Mouse (Mus musculus) frontal cortex, adult (tissue): ENCODE results near the gene Vps35l.
A peak's percentile ranks its signal among the peaks of the same experiment; 100 is the strongest.

ENCODE experiments used
- ATAC-seq: cut with Nextera tagmentation; 2 replicates; pipeline ENCODE4 v1.9.2; 2017; ENCODE audit warnings: mild to moderate bottlenecking, moderate library complexity, mixed read lengths; ENCODE audit not compliant: low TSS enrichment

Vps35l gene

DNA sequence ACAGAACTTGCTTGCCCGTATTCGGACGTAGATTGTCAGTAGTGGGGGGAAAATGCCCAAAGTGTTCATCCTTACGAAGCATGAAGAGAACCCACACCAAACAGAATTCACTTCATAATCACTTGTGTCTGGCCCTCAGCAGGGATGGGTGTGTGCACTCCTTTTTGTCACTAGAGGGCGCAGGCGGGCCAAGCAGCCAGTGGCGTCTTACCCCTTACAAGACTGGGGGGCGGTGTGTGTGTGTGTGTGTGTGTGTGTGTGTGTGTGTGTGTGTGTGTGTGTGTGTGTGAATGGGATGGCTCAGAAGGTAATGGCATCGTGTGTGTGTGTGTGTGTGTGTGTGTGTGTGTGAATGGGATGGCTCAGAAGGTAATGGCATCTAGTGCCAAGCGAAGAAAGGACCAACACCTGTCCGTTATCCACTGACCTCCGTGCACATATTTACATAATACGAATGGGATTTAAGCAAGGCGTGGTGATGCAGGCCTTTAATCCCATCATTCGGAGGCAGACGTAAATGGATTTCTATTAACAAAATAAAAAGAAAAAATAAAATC, at the start of gene Vps35l:
TSS of gene Vps35l (plus strand) at position 252 of the 557 bp plus-strand sequence.
- peak; percentile 66 for ATAC-seq

DNA sequence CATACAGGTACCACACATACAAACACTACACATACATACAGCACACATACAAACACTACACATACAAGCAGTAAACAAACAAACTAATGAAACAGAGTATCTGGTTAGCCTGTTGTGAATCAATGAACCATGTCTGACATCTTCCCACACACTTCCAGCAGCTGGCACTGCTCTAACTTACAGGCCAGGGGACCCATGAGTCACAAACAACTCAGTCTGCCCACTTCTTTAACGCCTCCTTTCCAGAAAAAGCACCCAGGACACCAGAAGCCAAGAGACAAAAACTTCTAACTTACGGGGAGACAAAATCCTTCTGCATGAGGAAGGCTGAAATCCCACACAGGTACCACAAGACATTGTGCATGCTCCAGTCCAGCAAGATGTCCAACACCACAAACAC, 48.7 kb upstream of the Vps35l start:
- peak; percentile 60 for ATAC-seq

DNA sequence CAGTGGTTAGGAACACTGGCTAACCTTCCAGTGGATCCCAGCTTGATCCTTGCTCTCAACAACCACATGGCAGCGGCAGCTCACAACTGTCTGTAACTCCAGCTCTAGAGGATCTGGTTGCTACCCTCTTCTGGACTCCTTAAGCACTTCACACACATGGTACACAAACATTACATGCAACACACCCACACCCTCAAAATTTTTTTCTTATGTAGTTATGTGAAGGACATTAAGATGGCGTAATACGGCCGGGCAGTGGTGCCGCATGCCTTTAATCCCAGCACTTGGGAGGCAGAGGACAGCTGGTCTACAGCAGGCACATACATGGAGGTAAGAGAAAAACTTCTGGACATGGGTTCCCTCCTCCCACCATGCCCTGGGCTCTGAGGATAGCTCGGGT, 43.9 kb upstream of the Vps35l start:
- ATAC-seq: no peak

DNA sequence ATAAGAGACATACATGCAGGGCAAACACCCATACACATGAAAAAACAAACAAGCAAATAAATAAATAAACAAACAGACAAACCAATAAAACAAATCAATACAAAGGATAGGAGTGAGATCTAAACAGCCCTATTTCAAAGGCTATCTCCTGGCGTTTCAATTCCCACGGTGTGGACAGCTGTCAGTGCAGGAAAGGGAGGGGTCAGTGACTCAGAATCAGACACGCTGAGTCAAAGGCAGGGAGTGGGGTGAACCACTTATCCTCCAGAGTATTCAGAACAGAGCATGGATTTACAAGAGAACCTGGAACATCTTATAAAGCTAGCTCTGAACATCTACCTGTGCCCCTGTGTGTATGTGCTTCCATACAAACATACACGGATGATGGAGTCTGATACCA, 42.9 kb upstream of the Vps35l start:
- ATAC-seq: no peak

DNA sequence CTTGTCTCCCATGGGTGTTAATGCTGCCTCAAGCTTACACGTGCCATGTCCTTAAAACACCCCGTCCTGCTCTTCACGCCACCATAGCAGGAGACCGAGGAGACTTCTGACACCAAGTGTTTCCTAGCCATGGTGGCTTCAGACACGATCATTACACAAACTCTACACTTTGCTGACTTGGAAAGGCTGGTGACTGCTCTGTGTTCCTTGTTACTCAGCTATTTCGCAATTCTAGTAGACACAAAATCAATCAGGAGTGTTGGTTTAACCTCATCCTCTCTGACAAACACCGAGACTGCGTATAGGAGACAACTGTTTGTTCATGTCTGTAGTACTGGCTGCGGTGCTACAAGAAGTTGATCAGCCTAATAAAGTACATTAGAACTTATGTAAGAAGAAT, 41.1 kb upstream of the Vps35l start:
- no peak for ATAC-seq

DNA sequence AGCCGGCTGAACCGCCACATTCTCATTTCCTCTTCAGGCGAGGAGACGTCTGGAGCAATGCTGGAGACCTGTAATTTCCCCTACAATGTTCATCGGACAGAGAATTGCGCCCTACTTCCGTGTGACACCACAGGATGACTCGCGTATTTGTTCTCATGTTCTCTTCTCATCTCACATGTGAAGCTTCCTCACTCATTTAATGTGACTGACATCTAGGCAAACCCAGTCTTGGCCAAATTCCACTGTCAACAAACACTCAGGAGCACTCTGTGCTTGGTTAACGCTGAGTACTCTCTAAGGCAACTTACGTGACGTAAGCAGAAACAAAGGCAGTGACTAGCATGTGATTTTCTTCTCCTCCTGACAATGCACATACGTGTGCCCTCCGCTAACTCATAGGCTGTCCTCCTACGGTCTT, 36.9 kb upstream of the Vps35l start:
- ATAC-seq: no peak

DNA sequence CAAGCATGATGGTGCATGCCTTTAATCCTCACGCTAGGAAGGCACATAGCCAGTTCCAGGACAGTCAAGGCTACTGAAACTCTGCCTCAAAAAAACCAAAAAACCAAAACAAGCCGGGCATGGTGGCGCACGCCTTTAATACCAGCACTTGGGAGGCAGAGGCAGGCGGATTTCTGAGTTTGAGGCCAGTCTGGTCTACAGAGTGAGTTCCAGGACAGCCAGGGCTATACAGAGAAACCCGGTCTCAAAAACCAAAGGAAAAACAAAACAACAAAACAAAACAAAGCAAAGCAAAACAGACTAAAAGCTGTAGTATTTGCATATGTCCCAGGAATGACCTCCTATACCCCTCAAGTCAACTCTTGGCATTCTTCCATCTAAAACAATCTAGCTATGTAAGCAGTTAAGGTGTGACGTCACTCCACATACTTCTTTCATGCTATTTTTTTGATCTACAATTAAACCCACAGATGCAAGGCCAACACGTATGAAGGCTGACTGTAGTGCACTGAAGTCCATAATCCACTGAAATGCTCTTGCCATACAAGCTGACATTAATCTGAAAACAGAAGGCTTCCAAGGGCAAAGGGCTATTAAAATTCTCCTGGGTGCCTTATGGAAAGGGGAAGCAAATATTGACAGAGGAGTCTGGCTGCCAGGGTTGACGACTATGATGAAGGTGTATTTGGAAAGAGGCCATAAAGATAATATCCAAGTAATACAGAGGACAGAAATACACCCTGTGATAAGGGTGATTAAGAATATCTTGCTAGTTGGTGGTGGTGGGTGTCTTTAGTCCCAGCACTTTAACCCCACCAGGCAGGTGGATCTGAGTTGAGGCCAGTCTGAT, 35.8 kb upstream of the Vps35l start:
- ATAC-seq: no peak

DNA sequence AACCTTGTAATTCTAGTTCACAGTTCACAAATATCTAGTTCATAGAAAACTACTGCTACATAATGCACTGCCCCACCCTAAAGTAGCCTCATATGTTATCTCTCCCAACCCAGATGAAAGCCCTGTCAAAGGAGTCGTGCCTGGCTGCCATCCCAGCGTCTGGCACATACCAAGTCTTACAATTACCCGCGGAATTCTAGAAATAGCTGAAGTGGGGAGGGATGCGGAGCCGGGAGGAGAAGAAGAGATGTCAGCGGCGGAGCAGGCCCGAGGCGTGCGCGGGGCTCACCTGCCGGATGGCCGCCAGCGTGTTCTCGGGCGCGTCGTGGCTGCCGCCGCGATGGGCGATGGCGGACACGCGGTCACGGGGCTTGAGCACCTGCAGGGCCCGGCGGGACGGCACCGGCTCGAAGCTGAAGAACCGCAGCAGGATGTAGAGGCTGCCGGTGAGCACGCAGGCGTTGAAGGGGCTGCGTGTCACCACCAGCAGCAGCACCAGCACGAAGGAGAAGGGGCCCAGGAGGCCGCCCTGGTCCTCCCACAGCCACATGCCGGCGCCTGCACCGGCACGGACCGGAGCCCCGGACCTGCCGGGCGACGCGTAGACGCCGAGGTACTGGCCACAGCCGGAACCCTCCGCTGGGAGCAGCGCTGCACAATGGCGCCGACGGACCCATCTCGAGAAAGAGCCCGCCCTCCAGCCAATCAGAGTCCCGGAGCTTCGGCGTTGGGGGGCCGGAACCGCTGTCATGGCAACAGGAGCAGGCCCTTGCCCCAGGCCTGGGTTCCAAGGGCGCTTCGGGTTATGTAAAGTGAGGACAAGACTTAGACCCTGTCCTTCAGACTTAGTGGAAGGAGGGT, 34.7 kb upstream of the Vps35l start, which contains the start of gene Gde1:
TSS of gene Gde1 (minus strand) at position 678 of the 861 bp plus-strand sequence.
- peak; percentile 95 for ATAC-seq

DNA sequence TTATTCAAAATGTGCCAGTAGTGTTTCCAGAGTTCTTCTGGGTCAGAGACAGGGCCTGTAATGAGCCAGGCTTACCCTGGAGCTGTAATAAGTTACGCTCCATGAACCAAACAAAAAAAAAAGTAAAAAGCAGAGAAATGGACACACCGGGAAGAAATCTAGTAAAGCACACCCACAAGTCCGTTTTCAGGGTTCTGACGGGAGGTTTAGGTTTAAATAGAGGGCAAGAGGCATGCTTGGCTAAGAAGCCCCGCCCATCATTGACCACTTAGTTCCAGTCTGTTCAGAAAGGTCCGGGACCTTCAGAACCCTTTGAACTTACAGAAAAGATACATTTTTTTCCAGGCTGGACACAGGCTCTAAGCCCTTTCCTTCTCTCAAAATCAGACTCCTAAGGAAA, 34.0 kb upstream of the Vps35l start:
- ATAC-seq: peak; percentile 2; the same call in 1 of the 2 replicates

DNA sequence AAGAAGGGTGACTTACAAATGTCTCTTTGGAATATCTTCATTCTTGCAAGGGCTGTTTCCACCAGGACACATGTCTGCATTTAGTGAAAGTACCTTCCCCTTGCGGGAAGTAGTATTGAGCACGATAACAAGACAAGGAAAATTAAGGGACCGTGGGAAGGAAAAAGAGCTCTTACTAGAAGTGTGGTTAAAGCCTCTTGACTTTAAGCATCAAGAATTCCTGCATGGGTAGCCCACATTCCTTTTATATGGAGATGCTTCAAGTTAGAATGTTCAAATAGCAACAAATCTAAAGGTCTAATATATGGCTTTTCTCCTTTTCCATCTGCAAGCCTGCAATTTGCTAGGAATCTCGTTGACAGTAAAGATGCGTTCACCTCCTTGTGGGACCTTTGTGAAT, 33.5 kb upstream of the Vps35l start:
- no peak for ATAC-seq

DNA sequence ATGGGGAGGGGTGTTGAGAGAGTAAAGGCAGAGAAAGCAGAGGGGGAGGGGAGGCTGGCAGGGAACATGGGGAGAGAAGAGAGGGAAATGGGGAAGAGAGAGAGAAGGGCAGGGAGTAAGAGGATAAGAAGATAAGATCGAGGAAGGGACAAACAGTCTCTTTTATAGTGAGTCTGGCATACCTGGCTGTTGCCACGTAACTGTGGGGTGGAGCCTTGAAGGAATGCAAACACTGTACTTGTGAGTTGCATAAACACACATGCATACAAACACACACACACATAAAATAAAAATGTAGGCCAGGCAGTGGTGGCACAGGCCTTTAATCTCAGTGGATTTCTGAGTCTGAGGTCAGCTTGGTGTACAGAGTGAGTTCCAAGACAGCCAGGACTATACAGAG, 32.8 kb upstream of the Vps35l start:
- ATAC-seq: no peak

DNA sequence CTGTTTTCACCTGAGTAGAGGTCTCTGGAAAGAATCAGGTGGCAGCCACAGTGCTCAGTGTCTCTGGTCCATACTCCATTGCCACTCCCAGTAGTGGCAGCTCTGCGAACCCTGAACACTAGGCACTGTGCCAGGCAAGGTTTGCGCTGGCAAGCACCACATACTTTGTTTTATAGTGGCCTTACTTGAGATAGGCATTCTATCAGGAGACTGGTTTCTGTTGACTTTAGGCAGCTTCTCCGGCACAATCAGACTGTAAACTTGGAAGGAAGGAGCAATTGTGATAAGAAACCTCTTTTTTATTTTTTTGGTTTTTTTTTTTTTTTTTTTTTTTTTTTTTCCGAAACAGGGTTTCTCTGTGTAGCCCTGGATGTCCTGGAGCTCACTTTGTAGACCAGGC, 32.0 kb upstream of the Vps35l start:
- no peak for ATAC-seq

DNA sequence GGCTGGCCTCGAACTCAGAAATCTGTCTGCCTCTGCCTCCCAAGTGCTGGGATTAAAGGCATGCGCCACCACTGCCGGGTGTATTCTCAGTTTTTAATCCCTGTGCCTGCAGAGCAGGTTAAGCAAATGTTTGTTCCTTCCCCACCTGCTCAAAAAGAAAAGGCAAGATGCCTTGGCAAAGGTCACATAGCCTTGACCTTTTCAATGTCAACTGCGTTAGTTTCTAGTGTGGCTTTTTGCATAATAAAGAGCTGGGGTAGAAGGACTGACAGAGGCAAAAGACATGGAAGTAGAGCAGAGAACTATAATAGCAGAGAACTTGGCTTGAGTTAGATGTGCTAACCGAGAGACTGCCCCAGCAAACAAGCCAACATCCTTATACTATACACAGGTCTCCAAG, 29.2 kb upstream of the Vps35l start:
- no peak for ATAC-seq

DNA sequence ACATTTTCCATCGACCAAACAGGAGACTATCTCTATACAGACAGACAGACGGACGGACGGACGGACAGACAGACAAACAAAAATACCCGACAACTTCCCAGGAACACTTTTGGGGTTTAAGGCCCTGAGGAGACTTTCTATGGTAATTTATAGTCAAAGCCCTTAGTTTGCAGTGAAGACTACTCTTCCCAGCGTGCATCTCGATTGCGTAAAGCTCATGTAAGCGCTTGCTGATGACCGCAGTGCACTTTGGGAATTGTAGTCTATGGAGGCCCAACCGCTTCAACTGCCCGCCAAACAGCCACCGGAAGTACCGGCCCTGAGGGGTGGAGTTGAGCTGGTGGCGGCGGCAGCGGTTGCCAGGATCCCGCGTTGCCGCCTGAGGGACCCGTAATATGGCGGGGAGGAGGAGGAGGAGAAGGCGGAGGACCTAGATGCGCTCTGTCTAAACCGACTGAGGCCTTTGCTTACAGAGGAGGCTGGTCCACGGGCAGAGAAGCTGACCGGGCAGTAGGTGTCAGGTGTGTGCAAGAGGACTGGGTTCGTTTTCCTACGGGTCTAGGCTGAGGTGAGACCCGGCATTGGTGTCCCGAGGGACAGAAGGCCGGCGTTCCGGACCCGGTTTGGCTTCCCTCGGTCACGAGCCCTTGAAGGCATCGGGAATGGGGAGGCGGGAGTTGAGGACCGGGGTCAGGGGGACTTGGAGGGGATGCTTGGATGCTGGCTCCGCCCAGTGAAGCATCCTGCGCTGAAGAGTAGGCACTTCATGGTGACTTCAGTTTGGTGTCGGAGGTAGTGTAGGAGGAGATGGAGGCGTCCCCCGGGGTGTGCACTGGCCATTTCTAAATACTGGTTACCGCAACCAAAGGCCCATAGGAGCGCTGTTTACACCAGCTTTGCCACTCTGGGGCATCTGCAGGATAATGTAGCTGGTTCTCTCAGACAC, 27.5 kb upstream of the Vps35l start, which contains the start of gene Ccp110:
TSS of gene Ccp110 (plus strand) at position 325 of the 946 bp plus-strand sequence.
- ATAC-seq: peak; percentile 99

DNA sequence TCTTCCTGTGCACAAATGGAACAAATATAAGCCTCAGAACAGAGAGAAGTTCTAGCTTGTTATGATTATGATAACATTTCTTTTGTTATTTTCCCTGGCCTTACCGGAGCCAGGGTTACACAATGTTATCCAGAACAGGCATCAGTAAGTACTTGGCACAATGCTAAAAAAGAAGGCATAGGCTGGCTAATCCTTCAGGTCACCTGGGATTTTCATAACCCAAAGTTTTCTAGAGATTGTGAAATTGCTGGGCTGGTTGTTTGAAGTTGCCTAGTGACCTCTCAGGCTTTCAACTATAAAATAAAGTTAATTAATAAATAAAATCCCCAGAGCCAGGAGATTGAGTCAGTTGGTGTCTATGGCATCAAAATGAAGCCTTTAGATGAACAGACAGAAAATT, 25.2 kb upstream of the Vps35l start:
- no peak for ATAC-seq

DNA sequence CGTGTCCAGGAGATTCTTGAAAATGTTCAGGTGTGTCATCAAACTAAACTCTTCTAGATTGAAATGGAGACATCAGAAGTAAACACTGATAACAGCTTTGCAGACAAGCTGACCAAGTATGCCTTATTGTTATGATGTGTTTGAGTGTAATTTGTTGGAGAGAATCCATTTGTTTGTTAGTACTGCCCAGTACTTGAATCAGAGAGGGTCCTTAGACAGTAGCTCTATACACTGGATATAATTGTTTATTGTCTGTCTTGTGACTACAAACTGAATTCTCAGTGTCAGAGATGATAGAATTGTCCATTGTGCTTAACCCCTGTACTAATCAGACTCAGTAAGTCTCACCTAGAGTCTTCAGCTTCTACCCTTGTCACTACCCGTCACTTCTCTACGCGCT, 22.0 kb upstream of the Vps35l start:
- ATAC-seq: no peak

DNA sequence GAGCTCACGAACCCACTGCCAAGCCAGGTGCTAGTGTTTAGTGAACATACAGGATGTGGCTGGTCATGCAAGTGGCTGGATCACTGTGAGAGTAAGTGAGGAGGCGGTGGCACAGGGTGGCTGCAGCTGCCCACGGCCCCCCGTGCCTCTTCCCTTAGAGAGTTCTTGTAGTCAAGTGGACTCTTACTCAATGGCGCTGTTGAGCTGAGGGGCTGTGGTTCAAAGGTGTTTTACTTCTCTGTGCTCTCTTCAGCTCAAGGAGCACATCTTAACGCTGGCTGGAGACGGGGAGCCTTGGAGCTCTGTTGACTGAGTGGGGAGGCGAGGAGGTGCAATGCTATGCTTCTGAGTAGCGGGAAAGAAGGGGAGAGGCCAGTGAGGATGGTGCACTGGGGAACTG, 16.1 kb upstream of the Vps35l start:
- no peak for ATAC-seq

DNA sequence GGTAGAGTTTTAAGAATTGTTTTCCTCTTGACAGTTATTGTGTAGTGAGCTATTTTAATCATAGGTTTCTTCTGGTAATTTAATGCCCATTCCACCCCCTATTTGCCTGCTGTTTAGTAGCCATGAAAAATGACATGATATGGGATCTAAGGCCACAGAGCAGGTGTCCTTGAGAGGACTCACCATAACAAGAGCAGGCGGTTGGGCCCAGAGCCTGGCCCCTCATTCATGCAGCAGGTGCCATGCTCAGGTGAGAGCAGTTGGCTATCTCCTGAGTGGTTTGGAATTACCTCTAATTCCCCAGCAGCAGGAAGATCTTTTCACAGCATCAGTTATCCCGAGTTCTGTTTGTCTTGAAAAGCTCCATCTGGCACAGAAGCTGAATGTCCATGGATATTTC, 14.6 kb upstream of the Vps35l start:
- no peak for ATAC-seq

DNA sequence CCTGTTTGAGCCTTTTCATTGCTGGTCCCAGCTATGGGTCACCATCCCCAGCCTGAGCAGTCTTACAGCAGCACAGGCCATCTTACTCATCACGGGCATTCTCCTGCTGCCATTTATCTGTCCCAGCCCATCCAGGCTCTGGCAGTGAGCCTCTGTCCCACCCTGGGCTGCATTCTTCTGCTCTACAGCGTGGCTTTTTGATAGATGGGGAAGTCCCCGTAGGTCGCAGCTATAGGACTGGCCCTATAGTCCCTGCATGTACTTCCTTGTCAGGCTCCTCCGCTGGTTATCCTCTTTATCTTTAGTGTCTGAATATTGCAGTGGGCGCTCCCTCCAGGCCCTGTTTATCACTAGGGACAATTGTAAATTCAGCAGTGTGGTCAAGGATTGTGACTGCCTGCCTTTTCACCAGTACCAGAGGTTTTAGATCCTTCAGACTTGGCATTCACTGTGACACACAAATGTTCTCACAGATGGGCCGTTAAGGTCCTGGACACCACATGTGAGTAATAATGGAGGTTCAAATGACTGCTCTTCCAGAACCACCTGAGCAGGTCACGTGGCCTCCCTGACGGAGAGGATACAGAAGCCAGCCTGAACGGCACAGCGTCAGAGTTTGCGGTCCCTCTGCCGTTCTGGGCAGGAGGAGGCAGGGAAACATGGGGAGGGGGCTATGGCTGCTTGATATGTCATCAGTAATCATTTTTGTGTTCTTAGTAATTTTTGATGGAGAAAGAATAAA, 11.0 kb upstream of the Vps35l start:
- ATAC-seq: no peak

DNA sequence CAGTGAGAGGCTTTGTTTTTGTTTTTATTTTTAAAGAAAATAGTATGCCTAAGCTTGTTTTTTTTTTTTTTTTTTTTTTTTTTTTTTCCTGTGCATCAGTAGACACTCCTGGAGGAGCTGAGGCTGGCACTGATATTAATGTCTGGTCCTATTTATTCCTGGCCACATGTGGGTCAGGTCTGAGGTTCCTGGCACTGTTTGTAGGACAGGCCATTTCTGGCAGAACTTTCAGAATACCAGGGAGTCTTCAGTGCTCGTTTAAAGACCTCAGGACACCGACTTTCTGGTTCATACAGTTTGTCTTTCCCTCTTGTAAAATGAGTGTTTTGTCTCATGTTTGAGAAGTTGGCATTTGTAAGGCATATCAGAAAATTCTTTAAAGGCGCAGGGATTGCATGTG, 8.2 kb upstream of the Vps35l start:
- ATAC-seq: no peak

DNA sequence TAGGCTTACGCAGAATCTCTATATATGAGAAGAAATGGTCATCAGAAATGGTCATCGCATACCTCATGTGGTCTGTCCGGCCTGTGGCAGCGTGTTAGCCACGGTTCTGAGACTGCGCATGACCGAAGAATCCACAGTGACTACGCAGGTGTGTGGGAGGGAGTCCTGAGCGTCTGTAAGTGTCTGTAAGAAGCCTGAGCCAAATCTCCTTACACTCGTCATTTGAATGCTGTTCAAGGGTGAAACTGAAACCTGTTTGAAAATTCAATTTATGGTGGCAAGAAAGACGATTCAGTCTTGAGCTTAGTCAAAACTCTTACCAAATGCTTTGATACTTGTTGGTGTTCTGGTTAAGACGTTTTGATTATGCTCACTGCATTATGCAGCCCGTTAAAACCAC, 6.8 kb upstream of the Vps35l start:
- ATAC-seq: no peak; the same call in 1 of the 2 replicates
